Mouse (Mus musculus) limb, embryonic 12.5 days (tissue): ENCODE data around the gene Kif15. TPM values are rescaled to one million over a fixed set of nuclear protein-coding genes. Genes with fewer than 3 reads are reported as not detected.

Experiments
- ATAC-seq: fragments of 200-750 bp; cut with Nextera tagmentation; 2 replicates; pipeline ENCODE4 v1.8.0; 2017; ENCODE audit warnings: low read depth, moderate TSS enrichment; ENCODE audit not compliant: insufficient number of reproducible peaks, insufficient read depth, low FRiP score, low TSS enrichment
- H3K27ac ChIP-seq: fragments of 300-500 bp; sonication (generic); 2 replicates; pipeline ENCODE4 v1.5.1; 2016; ENCODE audit warnings: mild to moderate bottlenecking, moderate library complexity
- H3K27me3 ChIP-seq: fragments of 300-500 bp; sonication (generic); 2 replicates; pipeline ENCODE4 v1.6.1; 2016; ENCODE audit warnings: mild to moderate bottlenecking, moderate library complexity
- H3K36me3 ChIP-seq: fragments of 300-500 bp; sonication (generic); 2 replicates; pipeline ENCODE4 v1.6.1; 2016; ENCODE audit warnings: mild to moderate bottlenecking, moderate library complexity
- H3K4me1 ChIP-seq: fragments of 300-500 bp; sonication (generic); replicated peaks from 2 replicates; pipeline ENCODE4 v1.6.1; 2016
- H3K4me2 ChIP-seq: fragments of 300-500 bp; sonication (generic); 2 replicates; pipeline ENCODE4 v1.6.1; 2016; ENCODE audit warnings: mild to moderate bottlenecking, moderate library complexity
- H3K4me3 ChIP-seq: fragments of 300-500 bp; sonication (generic); replicated peaks from 2 replicates; pipeline ENCODE4 v1.5.1; 2016; ENCODE audit warnings: mild to moderate bottlenecking
- H3K9ac ChIP-seq: fragments of 300-500 bp; sonication (generic); replicated peaks from 2 replicates; pipeline ENCODE4 v1.6.1; 2016; ENCODE audit warnings: mild to moderate bottlenecking, moderate library complexity
- H3K9me3 ChIP-seq: fragments of 300-500 bp; sonication (generic); 2 replicates; pipeline ENCODE4 v1.6.1; 2016; ENCODE audit warnings: mild to moderate bottlenecking, moderate library complexity
- WGBS: fragments of 180-500 bp; shearing (Covaris S2); methylation state at CpG from one replicate; pipeline ENCODE4 v1.1.7; 2016; 5-methylcytosine and 5-hydroxymethylcytosine counted together
- polyA plus RNA-seq: library from polyadenylated mRNA; unstranded; fragments of >200 nt; fragmentation: Nextera tagmentation; extraction: Ambion mirVana; gene quantifications from 2 replicates; pipeline ENCODE4 v1.2.1, GENCODE M21; 2016

The Kif15 gene
- polyA plus RNA-seq, 1 experiment from 2014 or later: 86.7 TPM

- Histone ChIP-seq H3K27ac (peak within 1 kb of the TSS; percentile 97), H3K4me2 (peak within 1 kb of the TSS; percentile 69), H3K9me3 (no peaks in the 10 kb centered on the region), H3K27me3 (no peaks in the 10 kb centered on the region), H3K4me3 (peak within 1 kb of the TSS; percentile 68), H3K36me3 (peaks cover 26% of the 10 kb centered on the region), H3K9ac (peak within 1 kb of the TSS; percentile 80), H3K4me1 (peaks cover 13% of the 10 kb centered on the region)
- under 1% methylated on average over 57 of the region's 69 CpGs for WGBS
- ATAC-seq: peak; percentile 98
Measured at GRCm38 (mm10) chr9:123020995-123021631, 70.3 kb downstream of the Kif15 start, which contains the start of gene Tmem42. Tmem42 (plus strand) TSS chr9:123021326.

GRCm38 (mm10) chr9:123021636-123022379 is 71.0 kb downstream of the Kif15 start:
- ATAC-seq: peak; percentile 52
- Histone ChIP-seq H3K4me1 (peaks cover 13% of the 10 kb centered on the region), H3K4me3 (peak overlapping the region; percentile 68), H3K36me3 (peaks cover 19% of the 10 kb centered on the region), H3K27ac (no peak overlapping the region), H3K9me3 (no peaks in the 10 kb centered on the region), H3K9ac (peak overlapping the region; percentile 80; the same call in 1 of the 2 replicates), H3K27me3 (no peaks in the 10 kb centered on the region), H3K4me2 (peak overlapping the region; percentile 69)
- WGBS: 46% methylated on average over 16 of the region's 24 CpGs

- H3K9ac ChIP-seq: no peak overlapping the region
- H3K9me3 ChIP-seq: no peaks in the 10 kb centered on the region
- no peak overlapping the region for H3K27ac ChIP-seq
- H3K4me2 ChIP-seq: no peak overlapping the region
- H3K36me3 ChIP-seq: no peaks in the 10 kb centered on the region
- H3K4me3 ChIP-seq: no peak overlapping the region
- ATAC-seq: no peak
- peaks cover 13% of the 10 kb centered on the region for H3K4me1 ChIP-seq
- WGBS: 83% methylated on average over 2 of the region's 2 CpGs
- H3K27me3 ChIP-seq: no peaks in the 10 kb centered on the region
Measured at GRCm38 (mm10) chr9:123024201-123024600, 73.4 kb downstream of the Kif15 start.

GRCm38 (mm10) chr9:123031496-123032246 is 80.8 kb downstream of the Kif15 start:
- no peaks in the 10 kb centered on the region for H3K4me1 ChIP-seq
- H3K36me3 ChIP-seq: no peaks in the 10 kb centered on the region
- H3K9ac ChIP-seq: no peak overlapping the region
- H3K27ac ChIP-seq: no peak overlapping the region
- ATAC-seq: no peak
- no peaks in the 10 kb centered on the region for H3K9me3 ChIP-seq
- 80% methylated on average over 13 of the region's 13 CpGs for WGBS
- H3K4me2 ChIP-seq: no peak overlapping the region
- H3K4me3 ChIP-seq: no peak overlapping the region
- H3K27me3 ChIP-seq: no peaks in the 10 kb centered on the region

GRCm38 (mm10) chr9:123034426-123034825 is 83.6 kb downstream of the Kif15 start, which contains the start of gene Tgm4:
Tgm4 (plus strand) TSS chr9:123034726.
- H3K9ac ChIP-seq: no peak within 1 kb of the TSS
- 86% methylated on average over 4 of the region's 4 CpGs for WGBS
- H3K27me3 ChIP-seq: no peaks in the 10 kb centered on the region
- H3K9me3 ChIP-seq: no peaks in the 10 kb centered on the region
- no peak for ATAC-seq
- no peaks in the 10 kb centered on the region for H3K36me3 ChIP-seq
- H3K4me1 ChIP-seq: no peaks in the 10 kb centered on the region
- no peak within 1 kb of the TSS for H3K4me2 ChIP-seq
- no peak within 1 kb of the TSS for H3K27ac ChIP-seq
- H3K4me3 ChIP-seq: no peak within 1 kb of the TSS

- Histone ChIP-seq H3K9me3 (no peaks in the 10 kb centered on the region), H3K4me2 (no peak overlapping the region), H3K27me3 (no peaks in the 10 kb centered on the region), H3K4me3 (no peak overlapping the region), H3K4me1 (no peaks in the 10 kb centered on the region), H3K9ac (no peak overlapping the region), H3K27ac (no peak overlapping the region), H3K36me3 (no peaks in the 10 kb centered on the region)
- ATAC-seq: no peak
- WGBS: 92% methylated on average over 1 of the region's 1 CpGs
Measured at GRCm38 (mm10) chr9:123047665-123048064, 96.8 kb downstream of the Kif15 start.

- H3K27ac ChIP-seq: no peak overlapping the region
- H3K9me3 ChIP-seq: no peaks in the 10 kb centered on the region
- H3K4me3 ChIP-seq: no peak overlapping the region
- no peaks in the 10 kb centered on the region for H3K27me3 ChIP-seq
- ATAC-seq: no peak
- H3K4me2 ChIP-seq: no peak overlapping the region
- H3K36me3 ChIP-seq: no peaks in the 10 kb centered on the region
- H3K4me1 ChIP-seq: no peaks in the 10 kb centered on the region
- H3K9ac ChIP-seq: no peak overlapping the region
Measured at GRCm38 (mm10) chr9:123058724-123059292, 108.0 kb downstream of the Kif15 start.

GRCm38 (mm10) chr9:123060172-123060571 is 109.3 kb downstream of the Kif15 start:
- H3K4me1 ChIP-seq: no peaks in the 10 kb centered on the region
- ATAC-seq: no peak
- H3K27ac ChIP-seq: no peak overlapping the region
- H3K4me2 ChIP-seq: no peak overlapping the region
- WGBS: 90% methylated on average over 3 of the region's 3 CpGs
- no peak overlapping the region for H3K4me3 ChIP-seq
- no peaks in the 10 kb centered on the region for H3K9me3 ChIP-seq
- H3K27me3 ChIP-seq: no peaks in the 10 kb centered on the region
- H3K36me3 ChIP-seq: no peaks in the 10 kb centered on the region
- no peak overlapping the region for H3K9ac ChIP-seq

Other genes with a start within 250 kb of the Kif15 start
- not detected in 2 replicates for gene Topaz1, start 203.7 kb upstream of the Kif15 start, polyA plus RNA-seq
- 6.5 and 7.4 TPM in 2 replicates for gene Tcaim, start 145.5 kb upstream of the Kif15 start, polyA plus RNA-seq
- 0.49 and 0.71 TPM in 2 replicates for gene Gm35549, start 107.0 kb upstream of the Kif15 start, polyA plus RNA-seq
- gene Zfp445, start 85.0 kb upstream of the Kif15 start, polyA plus RNA-seq: 107 and 109 TPM in 2 replicates
- gene Zkscan7, start 65.4 kb upstream of the Kif15 start, polyA plus RNA-seq: 4.1 and 4.8 TPM in 2 replicates
- gene Zfp105, start 28.0 kb upstream of the Kif15 start, polyA plus RNA-seq: 34.4 and 35.8 TPM in 2 replicates
- gene 1110059G10Rik, start within 50 bp of the Kif15 start, polyA plus RNA-seq: 32.7 and 34.8 TPM in 2 replicates
- gene Tmem42, start 70.3 kb downstream of the Kif15 start, polyA plus RNA-seq: 15.9 and 19.5 TPM in 2 replicates
- gene Tgm4, start 83.7 kb downstream of the Kif15 start, polyA plus RNA-seq: 0.47 and 0.51 TPM in 2 replicates
- 74.4 TPM in 2 replicates for gene Zdhhc3, start 162.2 kb downstream of the Kif15 start, polyA plus RNA-seq
- gene Exosc7, start 162.2 kb downstream of the Kif15 start, polyA plus RNA-seq: 85.7 and 88.2 TPM in 2 replicates
- not detected in 2 replicates for gene Clec3b, start 199.9 kb downstream of the Kif15 start, polyA plus RNA-seq